Mouse (Mus musculus) ES-E14 (cell line): ENCODE data around the gene Mettl24. TPM values are rescaled to one million over a fixed set of nuclear protein-coding genes. Genes with fewer than 3 reads are reported as not detected.

ENCODE experiments used
- DNase-seq: peaks from one replicate; pipeline ENCODE4 v3.0.0-alpha.2; 2013; ENCODE audit warnings: low read depth, low spot score
- H3K27ac ChIP-seq: 2 replicates; pipeline ENCODE4 v1.5.1; 2012; ENCODE audit warnings: low read depth, mild to moderate bottlenecking, low read length, moderate library complexity, mixed read lengths; ENCODE audit not compliant: poor library complexity, insufficient read depth, severe bottlenecking
- H3K36me3 ChIP-seq: 2 replicates; pipeline ENCODE4 v1.6.1; 2012; ENCODE audit warnings: mild to moderate bottlenecking, low read length, moderate library complexity, mixed read lengths; ENCODE audit not compliant: control insufficient read depth, poor library complexity, insufficient read depth, severe bottlenecking
- H3K4me1 ChIP-seq, 2 experiments: fragments of 150-350 bp in 1 of 2; sonication (generic) in 1 of 2; 2 replicates each; pipeline ENCODE4 v1.6.1; 2012; ENCODE audit warnings: low read length in 2 of 2, mild to moderate bottlenecking in 1 of 2, mixed read lengths in 1 of 2; ENCODE audit not compliant: control insufficient read depth in 2 of 2, insufficient read depth in 2 of 2, poor library complexity in 1 of 2
- H3K4me3 ChIP-seq, 2 experiments: fragments of 150-350 bp in 1 of 2; sonication (generic) in 1 of 2; 2 replicates each; pipeline ENCODE4 v1.5.1; 2012; ENCODE audit warnings: low read length in 2 of 2, low read depth in 1 of 2, mild to moderate bottlenecking in 1 of 2, mixed read lengths in 1 of 2; ENCODE audit not compliant: insufficient read depth in 1 of 2, poor library complexity in 1 of 2, severe bottlenecking in 1 of 2
- H3K9ac ChIP-seq: 2 replicates; pipeline ENCODE4 v1.6.1; 2012; ENCODE audit warnings: low read depth, mild to moderate bottlenecking, low read length, mixed read lengths; ENCODE audit not compliant: poor library complexity, insufficient read depth, severe bottlenecking
- H3K9me3 ChIP-seq: fragments of 150-350 bp; sonication (generic); 2 replicates; pipeline ENCODE4 v1.6.1; 2012; ENCODE audit warnings: low read depth, mild to moderate bottlenecking, low read length; ENCODE audit not compliant: control insufficient read depth, insufficient read depth
- CHD2 ChIP-seq: IDR thresholded peaks from 2 replicates; pipeline ENCODE4 v1.6.1; 2014; ENCODE audit warnings: mild to moderate bottlenecking, low read depth, low read length, inconsistent platforms
- HCFC1 ChIP-seq: IDR thresholded peaks from 2 replicates; pipeline ENCODE4 v1.6.1; 2012; ENCODE audit warnings: low read length, inconsistent platforms, borderline replicate concordance; ENCODE audit not compliant: insufficient read depth
- MAFK ChIP-seq: IDR thresholded peaks from 2 replicates; pipeline ENCODE4 v1.6.1; 2014; ENCODE audit warnings: mild to moderate bottlenecking, low read depth, low read length, inconsistent platforms; ENCODE audit not compliant: insufficient read depth
- ZC3H11A ChIP-seq: IDR thresholded peaks from 2 replicates; pipeline ENCODE4 v1.6.1; 2012; ENCODE audit warnings: low read depth, mild to moderate bottlenecking, inconsistent platforms, low read length, borderline replicate concordance
- ZNF384 ChIP-seq: IDR thresholded peaks from 2 replicates; pipeline ENCODE4 v1.6.1; 2012; ENCODE audit warnings: low read depth, low read length, inconsistent platforms
- in situ Hi-C, 2 experiments: fragments of 600-800 bp; cut with MboI; formaldehyde crosslinking; loops; one replicate each; pipeline ENCODE4 v1.15.1; 2025; ENCODE audit warnings: low sequenced_read_pairs in 2 of 2, inconsistent platforms in 1 of 2; ENCODE audit not compliant: unreplicated experiment in 2 of 2
- total RNA-seq: library from RNA; depleted of rRNA; stranded (reverse); fragments of 300-350 nt; gene quantifications from 2 replicates; pipeline ENCODE4 v1.2.3, GENCODE M21; 2012

Gene Mettl24
- total RNA-seq, 1 experiment: 0.40 TPM

DNA sequence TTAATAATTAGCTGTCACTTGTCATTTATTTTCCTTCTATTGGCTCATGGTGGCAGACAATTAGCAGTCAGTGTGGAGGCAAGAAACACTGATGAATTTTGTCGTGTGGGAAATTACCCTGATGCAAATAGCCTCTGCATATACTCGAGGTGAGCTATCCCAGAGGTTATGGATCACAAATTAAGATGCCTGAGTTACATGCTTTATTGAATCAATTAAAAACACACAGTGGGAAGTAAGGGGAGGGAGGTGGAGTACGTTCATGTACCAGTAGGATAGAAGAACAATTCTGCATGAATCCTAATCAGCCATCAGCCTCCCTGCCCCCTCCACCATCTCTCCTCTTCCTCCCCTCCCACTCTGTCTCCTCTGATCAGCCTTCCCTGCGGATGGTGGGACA, 89.2 kb downstream of the Mettl24 start:
- H3K9ac ChIP-seq: no peak overlapping the region
- H3K9me3 ChIP-seq: no peaks in the 10 kb centered on the region
- no peak overlapping the region for H3K27ac ChIP-seq
- no peak for TF ChIP-seq ZC3H11A
- TF ChIP-seq ZNF384: no peak
- no peak for TF ChIP-seq MAFK
- TF ChIP-seq CHD2: no peak
- TF ChIP-seq HCFC1: no peak
- DNase-seq: no peak
- no peak overlapping the region for H3K4me3 ChIP-seq
- no peaks in the 10 kb centered on the region for H3K36me3 ChIP-seq
- H3K4me1 ChIP-seq: no peaks in the 10 kb centered on the region
- in situ Hi-C loops: no loop called here

DNA sequence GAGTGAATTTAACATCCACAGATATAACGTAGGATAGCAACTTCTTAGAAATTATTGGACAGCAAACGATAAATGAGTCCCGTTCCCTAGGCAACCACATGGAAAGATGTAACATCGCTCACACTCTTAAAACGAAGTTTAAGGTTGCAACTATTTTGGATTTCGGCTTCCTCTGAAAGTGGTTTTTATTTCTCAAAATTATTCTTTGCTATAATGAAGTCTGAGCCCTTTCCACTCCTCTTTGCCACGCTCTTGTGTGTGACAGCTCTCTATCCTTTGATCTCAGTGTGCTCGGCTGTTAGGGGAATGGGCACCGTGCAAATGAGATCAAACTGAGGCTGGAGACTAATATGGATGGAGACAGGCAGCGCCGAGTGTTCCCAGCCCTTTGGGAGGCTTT, 92.1 kb downstream of the Mettl24 start:
- DNase-seq: no peak
- no peak for TF ChIP-seq CHD2
- in situ Hi-C loops: no loop called here
- H3K9ac ChIP-seq: no peak overlapping the region
- no peaks in the 10 kb centered on the region for H3K4me1 ChIP-seq
- H3K36me3 ChIP-seq: no peaks in the 10 kb centered on the region
- H3K9me3 ChIP-seq: no peaks in the 10 kb centered on the region
- no peak overlapping the region for H3K4me3 ChIP-seq
- no peak overlapping the region for H3K27ac ChIP-seq

DNA sequence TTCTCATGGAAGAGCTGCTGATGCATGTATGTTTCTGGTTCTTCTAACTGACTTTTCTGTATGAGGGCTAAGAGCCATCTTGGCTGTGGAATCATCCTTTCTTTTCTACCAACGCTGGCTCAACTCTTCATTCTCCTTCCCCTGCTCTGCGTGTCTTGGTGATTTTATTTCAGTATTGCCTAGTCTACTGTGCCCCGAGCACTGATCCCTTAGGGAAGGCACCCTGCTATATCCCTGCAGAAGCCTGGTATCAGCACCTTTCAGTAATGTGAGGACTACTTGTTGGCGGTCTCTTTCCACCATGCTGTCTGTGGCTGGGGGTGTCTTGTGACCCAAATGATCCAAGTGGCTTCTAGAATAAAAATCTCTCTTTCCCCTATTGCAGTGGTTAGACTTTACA, 92.6 kb downstream of the Mettl24 start:
- in situ Hi-C loops: no loop called here
- TF ChIP-seq CHD2: no peak
- no peak for TF ChIP-seq HCFC1
- no peak for TF ChIP-seq ZNF384
- TF ChIP-seq ZC3H11A: no peak
- TF ChIP-seq MAFK: no peak
- Histone ChIP-seq H3K9me3 (no peaks in the 10 kb centered on the region), H3K9ac (no peak overlapping the region), H3K27ac (no peak overlapping the region), H3K36me3 (no peaks in the 10 kb centered on the region), H3K4me1 (no peaks in the 10 kb centered on the region), H3K4me3 (no peak overlapping the region)
- no peak for DNase-seq

DNA sequence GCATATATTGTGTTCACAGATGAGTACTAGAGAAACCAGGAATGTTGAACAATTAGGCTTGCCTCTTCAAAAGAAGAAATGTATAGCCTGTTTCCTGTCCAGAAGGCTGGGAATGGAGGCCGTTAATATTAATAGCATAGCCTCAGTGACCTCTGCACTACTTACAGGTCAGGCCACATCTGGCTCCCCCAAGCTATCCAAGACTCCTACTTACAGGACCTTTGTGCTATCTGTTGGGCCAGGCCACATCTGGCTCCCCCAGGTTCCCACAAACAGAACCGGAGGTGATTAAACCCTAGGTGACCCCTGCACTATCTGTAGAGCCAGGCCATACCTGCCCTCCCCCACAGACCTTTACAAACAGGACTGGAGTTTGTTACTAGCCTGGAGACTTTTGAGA, 94.1 kb downstream of the Mettl24 start:
- no peak overlapping the region for H3K27ac ChIP-seq
- no peaks in the 10 kb centered on the region for H3K36me3 ChIP-seq
- no peak for DNase-seq
- no peaks in the 10 kb centered on the region for H3K4me1 ChIP-seq
- H3K9ac ChIP-seq: no peak overlapping the region
- in situ Hi-C loops: no loop called here
- H3K9me3 ChIP-seq: no peaks in the 10 kb centered on the region
- TF ChIP-seq ZNF384 (no peak), CHD2 (no peak), ZC3H11A (no peak), HCFC1 (no peak), MAFK (no peak)
- H3K4me3 ChIP-seq: no peak overlapping the region

DNA sequence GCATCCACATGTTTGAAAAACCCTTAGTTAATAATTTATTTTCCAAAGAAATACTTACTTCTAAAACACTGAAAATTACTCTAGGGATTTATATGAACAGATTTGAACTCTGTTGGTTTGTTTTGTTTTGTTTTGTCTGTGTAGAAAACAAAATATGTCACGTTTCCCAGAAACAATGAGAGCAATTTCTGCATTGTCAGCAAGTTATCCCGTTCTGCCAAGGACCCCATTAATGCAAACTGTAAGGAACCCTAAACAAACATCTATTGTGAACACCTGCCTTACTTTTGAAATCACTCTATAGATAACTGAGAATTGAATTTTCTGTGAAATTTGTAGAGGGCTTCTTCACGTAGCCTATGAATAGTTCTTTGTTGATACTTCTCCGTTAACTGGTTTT, 95.4 kb downstream of the Mettl24 start:
- no peak overlapping the region for H3K27ac ChIP-seq
- no peak overlapping the region for H3K4me3 ChIP-seq
- in situ Hi-C loops: no loop called here
- no peaks in the 10 kb centered on the region for H3K36me3 ChIP-seq
- H3K9ac ChIP-seq: no peak overlapping the region
- no peaks in the 10 kb centered on the region for H3K4me1 ChIP-seq
- DNase-seq: no peak
- H3K9me3 ChIP-seq: no peaks in the 10 kb centered on the region
- TF ChIP-seq CHD2 (no peak), MAFK (peak; percentile 77)
